Mouse (Mus musculus) gastrocnemius, adult 8-10 months (tissue): Measurements from ENCODE around the gene Olfr1026. TPM values are rescaled to one million over a fixed set of nuclear protein-coding genes. Genes with fewer than 3 reads are reported as not detected.

ENCODE experiments used
- DNase-seq, 2 experiments: peaks; one replicate each; pipeline ENCODE4 v3.0.0; 2022; ENCODE audit warnings: low spot score in 2 of 2
- total RNA-seq, 4 experiments: library from RNA; stranded (reverse); gene quantifications; 2 replicates each; pipeline ENCODE4 v1.2.4; 2022

Gene Olfr1026
- total RNA-seq: not detected

- no peak for DNase-seq
These were observed at the start of gene Olfr1026 for GRCm38 (mm10) chr2:85921258-85921657. Gene Olfr1026, plus strand, starts transcription at chr2:85921558.

- DNase-seq: no peak
These were observed 36.0 kb upstream of the Olfr1026 start, which contains the start of gene Olfr1023 for GRCm38 (mm10) chr2:85885340-85885739. Gene Olfr1023, plus strand, starts transcription at chr2:85885640.

GRCm38 (mm10) chr2:85904952-85905351 lies 16.4 kb upstream of the Olfr1026 start, which contains the start of gene Olfr1024:
Gene Olfr1024, minus strand, starts transcription at chr2:85905052.
- no peak for DNase-seq

GRCm38 (mm10) chr2:85913197-85913596 lies 8.2 kb upstream of the Olfr1026 start:
- no peak for DNase-seq

- no peak for DNase-seq
These were observed 6.5 kb upstream of the Olfr1026 start, which contains the start of gene Olfr1025-ps1 for GRCm38 (mm10) chr2:85914893-85915292. Gene Olfr1025-ps1, plus strand, starts transcription at chr2:85915193.

GRCm38 (mm10) chr2:85950137-85950536 lies 28.8 kb downstream of the Olfr1026 start, which contains the start of gene Olfr1028:
Gene Olfr1028, plus strand, starts transcription at chr2:85950437.
- no peak for DNase-seq

- DNase-seq: no peak
These were observed 52.2 kb downstream of the Olfr1026 start, which contains the start of gene Olfr1029 for GRCm38 (mm10) chr2:85973595-85973994. Gene Olfr1029, plus strand, starts transcription at chr2:85973895.

Other genes with a start within 250 kb of the Olfr1026 start
- not detected for gene Olfr1006, start 242.8 kb upstream of the Olfr1026 start, total RNA-seq
- not detected for gene Olfr1008, start 232.1 kb upstream of the Olfr1026 start, total RNA-seq
- gene Olfr1009, start 206.1 kb upstream of the Olfr1026 start, total RNA-seq: not detected
- gene Olfr1012, start 158.8 kb upstream of the Olfr1026 start, total RNA-seq: not detected
- gene Olfr1013, start 154.5 kb upstream of the Olfr1026 start, total RNA-seq: not detected
- gene Olfr1014, start 148.8 kb upstream of the Olfr1026 start, total RNA-seq: not detected
- gene Olfr1015, start 139.5 kb upstream of the Olfr1026 start, total RNA-seq: not detected
- gene Olfr1016, start 119.0 kb upstream of the Olfr1026 start, total RNA-seq: not detected
- gene Olfr1018, start 103.1 kb upstream of the Olfr1026 start, total RNA-seq: not detected
- gene Olfr1019, start 76.1 kb upstream of the Olfr1026 start, total RNA-seq: not detected
- gene Olfr1020, start 74.5 kb upstream of the Olfr1026 start, total RNA-seq: not detected
- not detected for gene Olfr1022, start 53.0 kb upstream of the Olfr1026 start, total RNA-seq
- not detected for gene Olfr1023, start 35.9 kb upstream of the Olfr1026 start, total RNA-seq
- gene Olfr1024, start 16.5 kb upstream of the Olfr1026 start, total RNA-seq: not detected
- gene Olfr1025-ps1, start 6.4 kb upstream of the Olfr1026 start, total RNA-seq: not detected
- gene Olfr1028, start 28.9 kb downstream of the Olfr1026 start, total RNA-seq: not detected
- gene Olfr1029, start 52.3 kb downstream of the Olfr1026 start, total RNA-seq: not detected
- gene Olfr1030, start 57.7 kb downstream of the Olfr1026 start, total RNA-seq: not detected
- not detected for gene Olfr1031, start 68.7 kb downstream of the Olfr1026 start, total RNA-seq
- gene Olfr1032, start 84.0 kb downstream of the Olfr1026 start, total RNA-seq: not detected
- under 1 TPM in 1 of 4 experiments, not detected in 3; 0.54 TPM for gene Olfr1033, start 99.1 kb downstream of the Olfr1026 start, total RNA-seq
- gene Olfr1034, start 124.3 kb downstream of the Olfr1026 start, total RNA-seq: not detected
- not detected for gene Olfr1036, start 152.4 kb downstream of the Olfr1026 start, total RNA-seq
- gene Olfr1037, start 165.8 kb downstream of the Olfr1026 start, total RNA-seq: not detected
- not detected for gene Olfr1039, start 214.4 kb downstream of the Olfr1026 start, total RNA-seq
- gene Olfr1040, start 225.2 kb downstream of the Olfr1026 start, total RNA-seq: not detected
- not detected for gene Olfr1042, start 240.3 kb downstream of the Olfr1026 start, total RNA-seq
- gene Olfr1043, start 246.0 kb downstream of the Olfr1026 start, total RNA-seq: not detected